Mouse (Mus musculus) heart, postnatal 14 days (tissue): ENCODE measurements around the gene Cpxm2. TPM values are rescaled to one million over a fixed set of nuclear protein-coding genes. Genes with fewer than 3 reads are reported as not detected.

ENCODE experiments used
- DNase-seq, 2 experiments: peaks; one replicate each; pipeline ENCODE4 v3.0.0; 2021 to 2022
- intact Hi-C: fragments of 180-260 bp; cut with DNase I; formaldehyde crosslinking; loops from one replicate; pipeline ENCODE4 v1.15.1; 2025
- total RNA-seq, 2 experiments: library from RNA; stranded (reverse); gene quantifications; 2 replicates each; pipeline ENCODE4 v1.2.3; 2021

Cpxm2 gene
- total RNA-seq, 2 experiments from 2014 or later: 0.74 to 0.78 TPM

DNA sequence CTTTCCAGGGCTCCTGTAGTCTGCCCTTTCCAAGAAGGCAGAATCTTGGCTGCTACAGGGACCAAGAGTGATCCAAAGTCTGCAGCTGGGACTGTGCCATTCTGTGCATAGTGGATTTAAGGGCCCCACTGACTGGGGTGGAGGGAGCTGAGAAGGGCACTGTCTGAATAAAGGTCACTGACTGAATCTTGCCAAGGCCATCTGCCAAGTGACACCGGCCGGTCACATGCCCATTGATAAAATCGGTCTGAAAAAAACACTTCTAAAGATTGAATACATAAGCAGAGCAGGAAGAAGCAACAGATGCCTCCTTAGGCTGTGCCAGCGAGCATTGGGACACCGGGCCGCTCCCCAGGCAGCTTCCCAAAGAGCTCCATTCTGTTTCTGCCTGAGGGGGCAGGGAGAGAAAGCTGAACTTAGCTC lies 803 bp downstream of the Cpxm2 start:
- no peak for DNase-seq

DNA sequence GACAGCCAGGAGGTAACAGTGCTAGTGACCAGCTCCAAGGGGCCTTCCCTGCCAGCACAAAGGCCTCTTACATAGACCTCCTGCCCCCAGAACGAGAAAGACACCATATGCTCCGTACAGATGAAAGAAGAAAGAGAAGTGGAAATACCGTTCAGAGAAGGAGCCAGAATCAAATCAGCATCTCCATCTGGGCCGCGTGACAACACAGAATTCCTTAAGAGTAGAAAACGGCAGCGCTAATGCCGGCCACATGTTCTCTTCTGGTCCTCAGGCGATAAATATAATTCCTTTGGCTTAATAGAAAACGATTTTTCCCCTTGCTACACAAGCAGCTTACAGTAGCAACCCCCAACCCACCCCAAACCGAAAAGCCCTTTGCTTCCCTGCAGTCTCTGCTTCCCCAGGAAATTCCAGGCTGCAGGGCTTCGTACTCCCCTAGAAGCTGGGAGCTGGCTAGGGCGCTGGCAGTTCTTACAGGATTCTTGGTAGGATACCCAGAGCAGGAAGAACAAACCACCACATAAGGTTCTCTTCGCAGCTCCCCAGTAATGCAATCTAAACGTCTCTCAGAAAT lies 9.2 kb downstream of the Cpxm2 start:
- intact Hi-C loops: no loop called here
- no peak for DNase-seq

More for the DNA sequence above, 803 bp downstream of the Cpxm2 start:
- intact Hi-C loops: no loop called here

DNA sequence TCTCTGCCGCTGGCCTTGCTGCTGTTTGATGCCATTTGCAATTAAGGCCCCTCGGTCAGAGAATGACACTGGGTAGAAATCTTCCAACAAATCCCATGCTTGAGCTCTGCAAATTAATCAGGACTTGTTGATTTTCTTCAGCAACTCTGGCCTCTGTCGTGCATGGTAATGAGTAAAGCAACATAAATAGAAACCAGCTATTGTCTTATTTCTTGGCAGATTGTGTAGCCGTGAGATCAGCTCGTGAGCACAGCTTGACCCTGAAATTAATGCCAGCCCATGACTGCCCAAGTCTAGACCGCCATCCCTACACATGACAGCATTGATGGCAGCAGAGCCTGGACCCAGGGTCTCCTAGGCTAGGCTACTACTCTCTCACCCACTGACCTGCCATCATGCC lies 25.9 kb downstream of the Cpxm2 start:
- no peak for DNase-seq
- intact Hi-C loops: no loop called here

DNA sequence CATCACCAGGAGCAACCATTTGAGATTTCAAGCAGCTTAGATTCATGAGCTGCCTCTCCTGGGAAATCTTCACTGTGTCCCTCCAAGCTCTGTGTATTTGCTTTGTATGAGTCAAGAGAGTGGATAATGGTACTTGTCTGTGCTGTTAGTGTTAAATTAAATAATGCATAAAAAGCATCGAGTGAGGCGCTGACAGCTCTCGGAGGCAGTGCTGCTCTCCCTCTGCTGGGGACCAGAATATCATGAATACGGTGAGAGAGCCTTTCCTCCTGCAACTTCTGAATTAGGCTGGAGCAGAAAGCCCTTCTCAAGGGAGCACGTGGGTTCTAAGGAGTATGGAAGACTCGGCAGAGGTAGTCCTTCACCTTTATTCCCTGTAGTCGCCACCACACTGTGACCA lies 29.6 kb downstream of the Cpxm2 start:
- intact Hi-C loops: no loop called here

DNA sequence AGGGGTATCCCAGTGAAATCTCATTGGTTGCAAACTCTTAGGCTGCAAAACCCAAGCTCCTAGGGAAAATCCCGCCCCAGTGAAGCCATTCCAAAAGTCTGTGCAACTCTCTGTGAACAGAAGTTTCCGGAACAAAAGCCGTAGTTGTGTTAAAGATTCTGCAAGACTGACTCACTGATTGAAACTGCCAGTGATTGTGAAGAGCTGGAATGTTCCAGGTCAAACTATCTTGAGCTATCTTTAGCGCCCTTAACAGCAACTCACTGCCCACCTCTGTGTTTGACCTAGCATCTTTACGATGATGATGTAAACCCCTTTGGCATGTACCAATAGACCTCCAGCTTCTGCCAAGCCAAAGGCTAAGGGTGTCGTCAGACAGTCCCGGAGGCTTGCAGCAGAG lies 31.3 kb downstream of the Cpxm2 start:
- peak in 1 of 2 experiments; percentile 1 for DNase-seq
- intact Hi-C loops: no loop called here

More for the DNA sequence above, 29.6 kb downstream of the Cpxm2 start:
- DNase-seq: no peak

DNA sequence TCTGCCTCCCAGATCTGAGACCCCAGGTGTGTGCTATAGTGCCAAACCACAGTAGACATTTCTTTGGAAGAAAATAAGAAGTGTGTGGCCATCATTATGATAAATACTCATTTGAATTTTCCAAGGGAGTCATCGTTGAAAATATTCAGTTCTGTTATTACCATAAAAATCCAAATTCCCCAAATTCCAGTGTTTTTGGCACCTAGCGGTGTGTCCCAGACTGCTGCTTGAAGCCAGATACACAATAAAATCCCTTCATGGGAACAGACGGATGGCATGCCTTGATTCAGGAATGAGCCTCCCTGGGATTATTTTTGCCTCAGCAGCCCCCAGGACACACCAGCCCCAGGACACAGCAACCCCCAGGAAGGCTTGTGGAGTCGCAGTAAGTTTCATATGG lies 34.7 kb downstream of the Cpxm2 start:
- no peak for DNase-seq
- intact Hi-C loops: no loop called here

DNA sequence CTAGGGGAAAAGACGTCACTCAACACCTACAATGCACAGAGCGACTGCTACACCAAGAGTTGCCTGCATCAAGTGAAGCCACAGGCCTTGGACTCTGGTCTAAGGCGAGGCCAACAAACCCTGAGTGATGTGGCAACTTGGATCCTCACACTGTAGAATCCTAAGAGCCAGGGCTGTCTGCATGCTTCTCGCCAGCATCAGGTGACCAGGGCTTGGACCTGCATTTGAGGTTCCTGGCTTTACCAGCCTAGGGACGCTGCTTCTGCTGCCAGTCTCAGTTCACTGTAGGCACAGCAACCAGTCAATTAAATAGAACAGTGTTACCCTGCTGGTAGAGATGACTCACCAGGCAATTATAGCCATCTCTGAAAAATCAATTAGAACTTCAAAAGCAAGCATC lies 42.8 kb downstream of the Cpxm2 start:
- intact Hi-C loops: no loop called here
- DNase-seq: no peak

DNA sequence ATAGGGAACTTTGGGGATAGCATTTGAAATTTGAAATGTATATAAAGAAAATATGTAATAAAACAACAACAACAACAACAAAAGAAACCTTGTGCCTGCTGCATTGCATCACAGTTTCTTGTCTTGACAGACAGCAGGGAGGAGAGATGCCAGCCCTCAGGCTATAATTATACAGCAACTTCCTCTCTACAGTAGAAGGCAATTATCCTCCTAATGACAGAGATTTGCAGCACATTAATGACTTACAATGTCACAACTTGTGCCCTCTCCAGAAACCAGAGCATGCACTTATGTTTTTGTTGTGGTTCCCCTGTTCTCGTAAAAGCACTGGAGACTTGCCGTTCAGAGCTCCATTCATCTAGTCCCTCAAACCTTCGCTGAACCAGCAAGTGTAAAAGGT lies 44.2 kb downstream of the Cpxm2 start:
- DNase-seq: no peak

DNA sequence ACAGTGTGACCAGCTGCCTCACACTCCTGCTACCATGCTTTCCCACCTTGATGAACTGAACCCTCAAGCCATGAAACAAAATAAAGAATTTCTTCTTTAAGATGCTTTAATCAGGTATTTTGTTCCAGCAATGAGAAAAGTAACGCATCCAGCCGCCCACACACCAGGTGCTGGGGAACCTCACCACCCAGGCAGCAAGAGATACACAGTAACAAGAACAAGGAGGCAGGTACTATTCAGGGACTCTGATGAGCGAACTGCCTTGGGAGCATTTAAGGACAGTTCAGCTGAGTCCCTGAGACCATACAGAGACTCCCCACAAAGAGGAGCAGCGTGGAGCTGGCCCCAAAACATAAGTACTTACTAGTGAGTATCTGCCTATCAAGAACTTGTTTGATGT lies 47.6 kb downstream of the Cpxm2 start:
- intact Hi-C loops: no loop called here

More for the DNA sequence above, 44.2 kb downstream of the Cpxm2 start:
- intact Hi-C loops: no loop called here

DNA sequence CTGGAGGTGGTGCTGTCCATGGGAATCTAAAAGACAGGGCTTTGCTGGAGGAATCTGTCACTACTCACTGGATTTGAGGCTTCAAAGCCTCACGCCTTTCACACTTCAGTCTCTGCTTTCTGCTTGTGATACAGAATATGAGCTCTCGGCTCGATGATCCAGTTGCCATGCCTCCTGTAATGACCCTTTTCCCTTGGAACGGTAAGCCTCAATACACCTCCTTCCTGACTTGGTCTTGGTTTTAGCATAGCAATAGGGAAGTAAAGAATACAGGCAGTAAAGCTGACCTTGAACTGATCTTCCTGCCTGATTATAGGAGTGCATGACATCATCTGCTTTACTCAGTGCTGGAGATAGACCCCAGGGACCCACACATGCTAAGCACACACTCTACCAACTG lies 49.2 kb downstream of the Cpxm2 start:
- intact Hi-C loops: no loop called here

More for the DNA sequence above, 47.6 kb downstream of the Cpxm2 start:
- no peak for DNase-seq

DNA sequence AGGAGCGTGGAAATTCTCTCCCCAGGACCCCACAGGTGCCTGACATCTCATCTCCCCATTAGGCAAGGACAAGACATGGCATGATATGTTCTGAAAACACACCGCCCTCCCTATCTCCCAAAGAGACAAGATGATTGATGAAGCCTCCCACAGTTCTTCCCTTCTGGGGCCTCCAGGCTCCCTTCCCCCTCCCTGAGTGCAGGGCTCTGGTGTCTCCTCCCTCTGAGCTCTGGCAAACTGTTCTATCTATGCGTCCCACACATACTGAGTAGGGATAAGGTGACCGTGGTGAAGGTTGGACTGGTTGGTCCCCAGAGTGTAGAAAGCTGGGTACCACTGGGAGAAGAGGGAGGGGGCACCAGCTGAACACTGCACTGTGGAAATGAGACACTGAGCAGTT lies 56.1 kb downstream of the Cpxm2 start:
- intact Hi-C loops: no loop called here
- DNase-seq: no peak

More for the DNA sequence above, 49.2 kb downstream of the Cpxm2 start:
- no peak for DNase-seq

DNA sequence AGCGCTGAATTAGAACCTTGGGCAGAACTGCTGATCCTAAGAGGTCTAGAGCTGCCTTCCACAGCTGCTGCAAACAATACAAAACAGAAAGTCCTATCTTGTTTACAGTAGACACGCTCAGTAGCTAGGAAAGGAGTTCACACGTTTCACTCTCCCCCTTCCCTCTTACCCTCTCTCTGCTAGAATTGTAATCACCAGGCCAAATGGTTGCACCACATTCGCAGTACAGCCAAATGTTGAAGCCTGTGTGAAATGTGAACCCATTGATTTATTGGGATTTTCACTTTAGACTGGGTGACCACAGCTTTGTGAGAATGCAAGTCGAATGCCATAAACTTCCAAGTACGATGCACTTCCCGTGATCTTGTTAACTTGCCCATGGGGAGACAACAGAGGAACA lies 59.9 kb downstream of the Cpxm2 start:
- intact Hi-C loops: no loop called here

DNA sequence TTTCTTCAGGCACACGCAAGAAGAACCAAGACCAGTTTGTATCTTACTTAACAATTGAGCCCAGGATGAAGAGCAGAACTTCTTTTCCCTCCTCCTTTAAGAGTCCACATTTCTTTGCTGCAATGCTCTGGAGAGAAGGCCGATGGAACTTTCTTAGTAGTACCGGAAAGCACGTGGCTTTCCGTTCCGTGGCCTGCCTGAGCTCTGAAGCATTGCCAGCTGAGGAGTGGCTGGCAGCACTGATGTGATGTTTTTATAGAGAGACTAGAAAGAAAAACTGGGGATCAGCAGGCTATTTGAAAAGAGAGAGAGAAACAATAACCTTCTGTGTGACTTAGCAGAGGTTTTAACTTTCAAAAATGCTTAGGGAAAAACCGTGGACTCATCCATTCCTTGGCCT lies 63.0 kb downstream of the Cpxm2 start:
- no peak for DNase-seq
- intact Hi-C loops: no loop called here

More for the DNA sequence above, 59.9 kb downstream of the Cpxm2 start:
- no peak for DNase-seq

DNA sequence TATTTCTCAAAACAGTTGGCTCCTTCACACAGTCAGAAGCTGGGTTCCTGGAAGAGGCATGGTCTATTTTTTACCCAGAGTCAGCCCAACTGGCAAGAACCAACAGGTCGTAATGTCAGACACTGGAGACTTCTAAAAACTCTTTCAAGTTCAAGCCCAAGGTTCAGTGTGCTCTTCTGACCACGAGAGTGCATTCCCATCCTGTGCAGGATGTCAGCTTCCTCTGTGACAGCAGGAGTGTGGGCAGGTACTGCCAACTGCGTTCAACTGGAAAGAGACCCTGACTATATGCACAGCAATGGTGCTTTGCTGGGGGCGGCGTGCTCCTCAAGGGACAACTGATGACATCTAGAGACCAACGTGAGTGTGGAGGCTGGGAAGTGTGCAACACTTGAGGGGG lies 65.9 kb downstream of the Cpxm2 start:
- no peak for DNase-seq

DNA sequence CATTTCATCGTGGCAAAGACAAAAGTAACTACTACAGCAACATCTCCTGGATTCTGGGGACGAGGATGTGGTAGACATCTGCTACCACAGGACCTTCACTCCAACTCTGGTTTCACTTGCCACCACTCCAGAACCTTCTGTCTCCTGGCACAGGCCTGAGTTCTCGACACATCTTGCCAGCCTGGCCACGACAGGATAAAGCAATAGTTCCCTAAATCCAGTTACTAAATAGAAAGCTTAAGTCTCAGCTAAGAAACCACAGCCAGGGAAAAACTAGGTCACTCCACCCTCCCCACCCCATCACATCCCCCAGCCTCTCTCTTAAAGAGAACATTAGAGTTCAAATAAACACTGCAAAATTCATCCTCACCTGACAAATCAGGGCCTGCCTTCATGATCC lies 66.4 kb downstream of the Cpxm2 start:
- DNase-seq: peak in 1 of 2 experiments; percentile 4
- intact Hi-C loops: no loop called here

More for the DNA sequence above, 65.9 kb downstream of the Cpxm2 start:
- intact Hi-C loops: no loop called here

DNA sequence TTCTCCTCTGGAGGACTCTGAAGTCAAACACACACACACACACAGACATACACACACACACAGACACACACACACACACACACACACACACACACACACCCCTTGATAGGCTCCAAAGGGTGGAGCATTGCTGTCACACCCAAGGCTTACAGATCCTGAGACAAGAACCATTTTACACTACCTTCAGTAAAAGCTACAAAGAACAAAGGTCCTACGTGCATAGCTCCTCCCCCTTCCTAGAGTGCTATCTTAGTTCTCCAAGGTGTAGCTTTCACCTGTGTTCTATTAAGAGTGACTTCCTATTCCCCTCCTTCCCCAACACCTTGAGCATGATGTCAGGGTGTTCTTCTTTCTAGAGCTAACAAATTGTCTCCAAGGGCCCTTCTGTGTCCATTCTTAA lies 78.7 kb downstream of the Cpxm2 start:
- intact Hi-C loops: no loop called here
- DNase-seq: no peak

DNA sequence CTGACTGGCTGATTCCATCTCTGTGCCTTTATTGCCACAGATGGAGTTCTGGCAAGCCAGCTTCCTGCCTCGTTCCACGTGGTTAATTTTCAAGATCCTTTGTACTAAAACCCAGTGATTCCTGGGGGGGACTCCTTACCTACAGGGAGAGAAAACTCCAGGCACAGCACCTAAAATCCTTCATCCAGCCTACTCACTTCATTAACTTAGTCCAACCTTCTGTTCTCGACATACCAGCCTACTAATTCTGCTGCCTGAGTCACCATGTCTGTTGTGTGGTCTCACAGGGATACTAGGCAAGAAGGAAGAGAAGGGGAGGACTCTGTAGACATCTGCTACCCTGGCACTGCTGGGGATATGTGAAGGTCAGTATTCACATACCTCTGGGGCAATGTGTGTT lies 80.0 kb downstream of the Cpxm2 start:
- intact Hi-C loops: no loop called here
- DNase-seq: no peak

DNA sequence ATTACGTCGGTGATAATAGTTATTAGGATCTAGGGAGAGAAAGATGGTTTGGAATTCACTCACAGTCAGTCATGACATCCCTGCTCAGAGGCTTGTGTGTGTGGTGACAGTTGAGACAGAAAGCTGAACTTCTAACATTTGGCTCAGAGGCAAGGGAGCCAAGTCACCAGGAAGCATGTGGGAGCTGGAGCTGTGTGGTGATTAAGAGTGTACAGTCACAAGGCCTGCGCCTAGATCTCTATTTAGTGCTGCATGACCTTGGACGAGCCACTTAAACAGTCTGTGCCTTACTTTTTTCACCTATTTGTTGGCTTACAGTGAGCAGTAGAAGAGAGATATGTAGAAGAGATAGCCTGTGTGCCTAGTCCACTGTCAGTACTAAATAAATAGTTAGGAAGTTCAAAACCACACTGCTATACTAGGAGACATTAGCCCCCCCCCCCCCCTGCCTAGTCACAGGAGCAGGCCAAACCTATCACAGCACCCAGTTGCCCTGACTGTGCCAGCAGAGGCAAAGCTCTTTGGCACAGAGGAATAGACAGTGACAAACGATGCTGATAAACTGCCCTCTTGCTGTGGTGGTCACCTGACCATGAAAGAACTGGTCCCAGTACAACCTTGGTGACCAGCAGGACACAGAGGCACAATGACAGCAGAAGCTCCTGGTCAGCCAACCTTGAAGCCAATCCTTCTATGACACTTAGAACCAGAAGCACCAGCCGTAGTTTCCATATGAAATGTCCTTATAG lies 83.5 kb downstream of the Cpxm2 start:
- DNase-seq: no peak
- intact Hi-C loops: no loop called here

DNA sequence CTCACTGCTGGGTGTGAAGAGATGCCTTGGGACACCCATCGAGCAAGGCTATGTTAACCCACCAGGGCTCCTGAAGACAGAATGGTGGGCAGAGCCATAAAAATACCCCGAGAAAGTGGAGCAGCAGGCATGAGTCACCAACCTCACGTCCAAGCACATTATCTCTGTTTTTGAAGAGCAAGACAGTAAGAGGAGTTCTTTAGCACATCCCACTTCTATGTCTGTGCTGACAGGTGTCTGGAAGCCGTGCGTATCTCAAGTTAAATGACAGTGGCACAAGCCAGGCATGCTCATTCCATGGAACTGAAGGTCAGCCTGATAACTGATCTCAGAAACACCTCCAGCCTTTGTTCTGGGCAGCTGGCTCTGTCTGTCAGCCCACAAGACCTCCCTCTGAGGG lies 86.6 kb downstream of the Cpxm2 start:
- DNase-seq: no peak
- intact Hi-C loops: no loop called here

DNA sequence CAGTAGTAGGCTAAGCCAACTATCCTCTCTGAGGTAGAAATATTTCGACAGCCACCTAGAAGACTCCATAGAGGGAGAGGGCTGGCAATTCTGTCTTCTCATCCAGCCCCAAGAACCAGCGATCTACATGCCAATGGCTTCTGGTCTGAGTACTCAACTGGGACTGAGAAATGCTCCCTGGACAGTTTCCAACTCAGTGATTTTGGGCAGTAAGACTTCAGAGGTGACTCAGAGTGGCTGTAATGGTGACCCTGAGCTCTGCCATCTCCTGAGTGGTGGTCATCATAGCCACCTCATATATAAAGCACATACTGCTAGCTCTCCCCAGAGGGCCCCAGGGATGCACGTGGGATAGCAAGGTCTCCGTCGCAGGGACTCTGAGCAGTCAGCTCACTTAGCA lies 87.0 kb downstream of the Cpxm2 start:
- no peak for DNase-seq
- intact Hi-C loops: no loop called here

DNA sequence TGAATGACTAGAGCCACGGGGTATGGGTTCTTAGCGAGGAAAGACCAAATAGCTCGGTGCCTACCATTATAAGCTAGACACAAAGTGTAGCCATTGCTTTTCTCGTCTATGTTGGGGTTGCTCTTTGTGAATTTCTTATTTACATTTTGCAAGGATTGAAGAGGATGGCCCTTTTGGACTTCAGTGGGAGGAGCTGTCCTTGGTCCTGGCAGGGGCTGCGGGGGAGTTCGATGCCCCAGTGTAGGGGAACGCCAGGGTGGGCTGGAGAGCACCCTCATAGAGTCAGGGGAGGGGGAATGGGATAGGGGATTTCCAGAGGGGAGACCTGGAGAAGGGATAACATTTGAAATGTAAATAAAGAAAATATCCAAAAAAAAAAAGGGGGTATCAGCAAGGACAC lies 94.4 kb downstream of the Cpxm2 start:
- peak in 1 of 2 experiments; percentile 6 for DNase-seq
- intact Hi-C loops: no loop called here

DNA sequence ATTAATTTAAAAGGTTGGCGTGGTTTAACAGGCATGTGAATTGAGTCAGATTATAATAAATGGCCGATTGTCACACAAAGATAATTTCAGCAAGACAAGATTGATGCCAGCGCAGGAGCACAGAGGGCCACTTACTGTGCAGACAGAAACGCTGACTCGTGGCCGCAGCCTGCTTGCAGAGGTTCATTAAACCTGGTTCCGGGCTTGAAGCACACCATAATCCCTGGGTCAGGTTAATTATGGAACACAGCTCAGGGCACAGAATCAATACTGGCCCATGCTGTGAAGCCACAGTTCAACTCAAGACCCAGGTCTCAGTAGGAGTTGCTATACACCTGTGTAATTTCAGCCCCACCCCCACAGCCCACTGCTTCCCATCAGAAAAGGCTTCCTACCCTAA lies 98.0 kb downstream of the Cpxm2 start:
- no peak for DNase-seq
- intact Hi-C loops: no loop called here
